Comparison of ENCODE assay signal across 8 mouse cellular contexts in the genomic region with DNA sequence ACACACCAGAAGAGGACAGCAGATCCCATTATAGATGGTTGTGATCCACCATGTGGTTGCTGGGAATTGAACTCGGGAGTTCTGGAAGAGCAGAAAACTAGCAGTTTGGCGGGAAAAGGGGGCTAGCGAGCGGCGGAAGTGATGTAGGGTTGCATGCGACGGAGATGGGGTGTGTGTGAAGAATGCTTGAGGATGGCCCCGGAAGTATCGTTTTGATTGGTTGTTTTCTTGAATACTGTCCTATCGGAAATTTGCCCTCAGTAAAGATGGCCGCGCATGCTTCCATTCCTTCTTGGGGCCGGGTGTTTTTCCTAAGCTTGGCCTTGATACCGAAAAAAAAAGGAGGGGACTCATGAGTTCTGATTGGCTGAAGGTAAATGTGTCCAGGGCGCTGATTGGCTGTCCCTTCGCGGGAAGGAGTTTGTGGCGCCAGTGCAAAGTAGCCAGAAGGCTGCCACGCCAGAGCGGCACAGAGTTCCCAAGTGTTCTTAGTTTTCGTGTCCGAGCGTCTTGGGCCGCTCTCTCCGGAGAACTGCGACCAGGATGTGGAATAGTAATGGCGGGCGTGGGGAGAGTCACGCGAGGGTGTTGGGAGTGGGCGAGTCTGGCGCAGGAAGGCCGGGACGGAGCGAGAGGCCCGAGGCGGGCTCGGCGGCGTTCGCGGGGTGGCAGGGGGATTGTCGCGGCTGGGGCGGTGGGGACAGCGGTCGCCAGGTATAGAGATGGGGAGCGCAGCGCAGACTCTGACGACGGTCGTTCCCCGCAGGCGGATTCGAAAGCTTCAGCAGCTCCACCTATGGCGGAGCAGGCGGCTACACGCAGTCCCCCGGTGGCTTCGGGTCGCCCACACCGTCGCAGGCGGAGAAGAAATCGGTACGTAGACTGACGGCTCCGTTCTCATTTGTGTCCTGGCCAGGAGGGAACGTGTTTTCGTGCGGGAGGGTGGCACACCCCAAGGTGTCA. TPM values are rescaled to one million over a fixed set of nuclear protein-coding genes. Genes with fewer than 3 reads are reported as not detected.
DNase-seq lines count a peak whose midpoint lies in the region; ATAC-seq lines count a peak whose summit lies in the region.

A gene (plus strand): TSS at position 419 of the 963 bp plus-strand sequence.

- no peak within 1 kb of the TSS for H3K27ac ChIP-seq in brown adipose tissue, adult 24 weeks (replicated peaks; ENCODE audit: low read depth, low read length)
- peak within 1 kb of the TSS; percentile 84 for H3K27ac ChIP-seq in heart, embryonic 13.5 days (replicated peaks)
- peak within 1 kb of the TSS; percentile 87 for H3K27ac ChIP-seq in liver, embryonic 12.5 days
- peak within 1 kb of the TSS; percentile 76 for H3K27ac ChIP-seq in stomach, embryonic 15.5 days

- WGBS in heart, embryonic 13.5 days, result under 1% methylated on average over 71 of the region's 71 CpGs
- WGBS in liver, embryonic 12.5 days (ENCODE audit: insufficient replicate concordance), result under 1% methylated on average over 71 of the region's 71 CpGs
- under 1% methylated on average over 71 of the region's 71 CpGs for WGBS in stomach, embryonic 15.5 days

- H3K4me3 ChIP-seq in brown adipose tissue, adult 24 weeks (ENCODE audit: insufficient read depth, low read depth, low read length), result peak within 1 kb of the TSS; percentile 77
- H3K4me3 ChIP-seq in heart, embryonic 13.5 days, result peak within 1 kb of the TSS; percentile 93
- peak within 1 kb of the TSS; percentile 96 for H3K4me3 ChIP-seq in liver, embryonic 12.5 days
- H3K4me3 ChIP-seq in stomach, embryonic 15.5 days (replicated peaks), result peak within 1 kb of the TSS; percentile 93

- DNase-seq in CD4-positive, CD25-positive, alpha-beta regulatory T cell, adult 2 months (ENCODE audit: low read depth, low spot score), result peak; percentile 99
- DNase-seq in fat pad, adult 2 months (ENCODE audit: extremely low read depth, low read depth, low spot score), result peak; percentile 99
- peak; percentile 99 for DNase-seq in kidney, postnatal 10 days
- DNase-seq in natural killer cell, adult 2 months (ENCODE audit: low spot score in 2 of 2), result peak; percentile 97

- H3K36me3 ChIP-seq in heart, embryonic 13.5 days, result peaks cover 32% of the 10 kb centered on the region
- H3K36me3 ChIP-seq in liver, embryonic 12.5 days, result peaks cover 36% of the 10 kb centered on the region
- H3K36me3 ChIP-seq in stomach, embryonic 15.5 days, result peaks cover 21% of the 10 kb centered on the region

- peak within 1 kb of the TSS; percentile 90 for H3K4me2 ChIP-seq in heart, embryonic 13.5 days
- H3K4me2 ChIP-seq in liver, embryonic 12.5 days, result peak within 1 kb of the TSS; percentile 76
- peak within 1 kb of the TSS; percentile 75 for H3K4me2 ChIP-seq in stomach, embryonic 15.5 days

- H3K9ac ChIP-seq in heart, embryonic 13.5 days, result peak within 1 kb of the TSS; percentile 92
- H3K9ac ChIP-seq in liver, embryonic 12.5 days, result peak within 1 kb of the TSS; percentile 94
- H3K9ac ChIP-seq in stomach, embryonic 15.5 days, result peak within 1 kb of the TSS; percentile 62

- peak; percentile 90 for ATAC-seq in heart, embryonic 13.5 days (ENCODE audit: extremely low read depth, insufficient number of reproducible peaks, low FRiP score, low TSS enrichment)
- ATAC-seq in liver, embryonic 12.5 days, result peak; percentile 94
- ATAC-seq in stomach, embryonic 15.5 days (ENCODE audit: insufficient read depth, low FRiP score, low read depth), result peak; percentile 95

- no peaks in the 10 kb centered on the region for H3K9me3 ChIP-seq in heart, embryonic 13.5 days
- H3K9me3 ChIP-seq in liver, embryonic 12.5 days (replicated peaks), result no peaks in the 10 kb centered on the region
- no peaks in the 10 kb centered on the region for H3K9me3 ChIP-seq in stomach, embryonic 15.5 days

- H3K4me1 ChIP-seq in brown adipose tissue, adult 24 weeks (ENCODE audit: control insufficient read depth, insufficient read depth, insufficient read length, low read length), result 0 out of 2 replicates have a peak, but pooled peaks cover 3% of the 10 kb centered on the region
- H3K4me1 ChIP-seq in heart, embryonic 13.5 days, result peaks cover 13% of the 10 kb centered on the region
- peaks cover 22% of the 10 kb centered on the region for H3K4me1 ChIP-seq in liver, embryonic 12.5 days
- H3K4me1 ChIP-seq in stomach, embryonic 15.5 days, result peaks cover 7% of the 10 kb centered on the region; the same call in 1 of the 2 replicates

- H3K27me3 ChIP-seq in heart, embryonic 13.5 days (replicated peaks), result no peaks in the 10 kb centered on the region
- no peaks in the 10 kb centered on the region for H3K27me3 ChIP-seq in liver, embryonic 12.5 days (replicated peaks)
- H3K27me3 ChIP-seq in stomach, embryonic 15.5 days (replicated peaks), result no peaks in the 10 kb centered on the region

RNA-seq across cellular contexts. Expression of the gene that starts here (rescaled TPM):
- 3.5 and 6.6 TPM in 2 replicates for polyA plus RNA-seq in brown adipose tissue, adult 24 weeks (2012; ENCODE audit: insufficient read depth, insufficient read length, missing spikeins)
- 80.2 and 81.2 TPM in 2 replicates for polyA plus RNA-seq in heart, embryonic 13.5 days (2015; fragmentation: Nextera tagmentation; extraction: Ambion mirVana)
- 123 and 128 TPM in 2 replicates for polyA plus RNA-seq in liver, embryonic 12.5 days (2016; fragmentation: Nextera tagmentation; extraction: Ambion mirVana)
- polyA plus RNA-seq in stomach, embryonic 15.5 days (2015; fragmentation: Nextera tagmentation; extraction: Ambion mirVana), result 87.0 and 89.5 TPM in 2 replicates

Comparison
In these comparisons a context has a peak if more than half of its experiments do, and no peak if none do; other contexts are left out.
1. RNA of the gene that starts here (polyA plus RNA-seq): 123 to 128 TPM in liver, embryonic 12.5 days, 87.0 to 89.5 TPM in stomach, embryonic 15.5 days and 80.2 to 81.2 TPM in heart, embryonic 13.5 days; 3.5 to 6.6 TPM in brown adipose tissue, adult 24 weeks; every median in the first group is over 10 times any median in the second.
2. Peak in every context shown above with its lines, with median percentiles within 50 percentile points of each other: DNase-seq, H3K4me3 ChIP-seq, ATAC-seq, H3K4me2 ChIP-seq and H3K9ac ChIP-seq.